ENCODE assay signal across 8 mouse cellular contexts in genomic region chr1:191906571-191907430, GRCm38 (mm10). TPM values are rescaled to one million over a fixed set of nuclear protein-coding genes. Genes with fewer than 3 reads are reported as not detected.
DNase-seq lines count a peak whose midpoint lies in the region; ATAC-seq lines count a peak whose summit lies in the region.

TSS of gene Slc30a1 (plus strand) at chr1:191906767.

- ATAC-seq in common myeloid progenitor, adult 5-6 weeks (replicated peaks; ENCODE audit: low read depth, poor library complexity, severe bottlenecking) = peak; percentile 90
- peak; percentile 86 for ATAC-seq in megakaryocyte progenitor cell, adult 5-6 weeks (replicated peaks; ENCODE audit: poor library complexity)

- peak; percentile 98 for DNase-seq in ZHBTc4 (ENCODE audit: low read depth, low spot score)
- peak; percentile 97 to 99 for DNase-seq in gastrocnemius, adult 8-10 months (ENCODE audit: low spot score in 2 of 2)
- peak; percentile 98 for DNase-seq in induced T-regulatory cell, adult 2 months (ENCODE audit: low read depth)
- peak; percentile 91 to 98 for DNase-seq in left cerebral cortex, adult 9 months (ENCODE audit: low spot score in 2 of 2)
- peak; percentile 100 for DNase-seq in right cerebral cortex, postnatal 14 days
- peak; percentile 98 to 99 for DNase-seq in urinary bladder, postnatal 36 days (ENCODE audit: low spot score in 2 of 2)

RNA-seq across cellular contexts. Expression of gene Slc30a1, which starts in this region (rescaled TPM):
- total RNA-seq in common myeloid progenitor, adult 5-6 weeks (2017) = 5.0 and 6.7 TPM in 2 replicates
- total RNA-seq in gastrocnemius, adult 8-10 months (2022) = 1 to 10 TPM; 5.4 to 8.7 (median 7.3) TPM
- total RNA-seq in megakaryocyte progenitor cell, adult 5-6 weeks (2015) = 4.7 TPM in 2 replicates
- 5.3 and 5.6 TPM in 2 replicates for total RNA-seq in megakaryocyte progenitor cell, adult 5-6 weeks (2017)

Comparison
In these comparisons a context has a peak if more than half of its experiments do, and no peak if none do; other contexts are left out.
1. Peak in every context shown above with its lines: DNase-seq and ATAC-seq.